Mouse (Mus musculus): ENCODE data around the gene 4930590J08Rik. TPM values are rescaled to one million over a fixed set of nuclear protein-coding genes. Genes with fewer than 3 reads are reported as not detected.

Gene 4930590J08Rik
- polyA plus RNA-seq, 1 experiment from 2014 or later, result 0.29 TPM

Other genes with a start within 250 kb of the 4930590J08Rik start
- gene Slc6a6, start 218.8 kb upstream of the 4930590J08Rik start, polyA plus RNA-seq (2015; fragmentation: Nextera tagmentation; extraction: Ambion mirVana), result 47.1 and 48.4 TPM in 2 replicates
- 0.30 and 0.54 TPM in 2 replicates for gene Grip2, start 75.6 kb upstream of the 4930590J08Rik start, polyA plus RNA-seq (2015; fragmentation: Nextera tagmentation; extraction: Ambion mirVana)
- 27.1 and 29.9 TPM in 2 replicates for gene Ccdc174, start 24.8 kb upstream of the 4930590J08Rik start, polyA plus RNA-seq (2015; fragmentation: Nextera tagmentation; extraction: Ambion mirVana)
- 18.6 and 21.2 TPM in 2 replicates for gene Fgd5, start 76.1 kb downstream of the 4930590J08Rik start, polyA plus RNA-seq (2015; fragmentation: Nextera tagmentation; extraction: Ambion mirVana)
- gene Nr2c2, start 188.6 kb downstream of the 4930590J08Rik start, polyA plus RNA-seq (2015; fragmentation: Nextera tagmentation; extraction: Ambion mirVana), result 23.1 and 26.2 TPM in 2 replicates

Measured in lung, embryonic 15.5 days (tissue).